Mouse (Mus musculus) kidney, postnatal 36 days (tissue): Measurements from ENCODE around the gene Madcam1.
"Not testable (repeated sequence)": the region's sequence is repeated elsewhere in the genome, so short reads cannot be mapped to it uniquely, and the experiment has no call there.

Experiments used
- DNase-seq, 2 experiments: peaks; one replicate each; pipeline ENCODE4 v3.0.0; 2021 to 2022; ENCODE audit warnings: mixed read lengths in 2 of 2

Madcam1 gene

GRCm38 (mm10) chr10:79691986-79692548 lies 27.7 kb downstream of the Madcam1 start:
- DNase-seq = no peak

DNA sequence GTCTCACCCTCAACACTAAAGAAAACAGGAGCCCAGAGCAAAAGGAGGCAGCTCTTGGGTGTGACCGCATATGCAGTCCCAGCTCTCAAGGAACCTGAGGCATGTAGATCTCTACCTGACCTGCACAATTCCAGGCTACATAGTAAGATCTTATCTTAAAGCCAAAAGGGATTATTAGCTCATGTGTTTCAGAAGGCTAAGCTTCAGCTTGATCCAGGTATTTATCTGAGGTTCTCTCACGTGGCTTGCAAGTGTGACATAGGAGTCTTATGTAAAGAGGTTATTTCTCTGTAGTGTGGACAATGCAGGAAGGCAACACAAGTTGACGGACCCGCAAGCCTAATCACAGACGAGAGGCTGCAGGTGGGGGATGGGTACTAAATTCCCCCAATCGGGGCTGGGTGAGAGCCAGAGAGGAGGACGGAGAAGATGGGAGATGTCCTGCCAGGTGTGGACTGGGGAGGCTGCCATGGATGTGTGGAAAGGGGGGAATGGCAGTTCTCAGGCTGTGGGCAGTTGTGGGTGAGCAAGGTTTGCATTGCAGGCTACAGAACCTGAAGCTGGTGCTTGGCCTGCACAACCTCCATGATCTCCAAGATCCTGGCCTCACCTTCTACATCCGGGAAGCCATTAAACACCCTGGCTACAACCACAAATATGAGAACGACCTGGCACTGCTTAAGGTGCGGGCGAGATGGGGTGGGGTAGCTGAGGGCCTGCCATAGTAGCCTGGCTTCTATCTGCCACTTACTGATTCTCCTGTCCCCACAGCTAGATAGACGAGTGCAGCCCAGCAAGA lies 29.4 kb downstream of the Madcam1 start:
- no peak for DNase-seq

DNA sequence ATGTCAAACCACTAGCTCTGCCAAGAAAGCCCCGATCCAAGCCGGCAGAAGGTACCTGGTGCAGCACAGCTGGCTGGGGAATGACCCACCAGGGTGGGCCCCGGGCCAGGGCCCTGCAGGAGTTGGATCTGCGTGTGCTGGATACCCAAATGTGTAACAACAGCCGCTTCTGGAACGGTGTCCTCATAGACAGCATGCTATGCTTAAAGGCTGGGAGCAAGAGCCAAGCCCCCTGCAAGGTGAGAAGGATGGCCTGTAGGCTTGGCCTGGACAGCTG lies 30.0 kb downstream of the Madcam1 start:
- DNase-seq = no peak

GRCm38 (mm10) chr10:79695231-79696128 lies 31.1 kb downstream of the Madcam1 start:
- peak; percentile 79 to 93 for DNase-seq

GRCm38 (mm10) chr10:79696129-79696651 lies 31.8 kb downstream of the Madcam1 start:
- peak; percentile 20 to 43 for DNase-seq

DNA sequence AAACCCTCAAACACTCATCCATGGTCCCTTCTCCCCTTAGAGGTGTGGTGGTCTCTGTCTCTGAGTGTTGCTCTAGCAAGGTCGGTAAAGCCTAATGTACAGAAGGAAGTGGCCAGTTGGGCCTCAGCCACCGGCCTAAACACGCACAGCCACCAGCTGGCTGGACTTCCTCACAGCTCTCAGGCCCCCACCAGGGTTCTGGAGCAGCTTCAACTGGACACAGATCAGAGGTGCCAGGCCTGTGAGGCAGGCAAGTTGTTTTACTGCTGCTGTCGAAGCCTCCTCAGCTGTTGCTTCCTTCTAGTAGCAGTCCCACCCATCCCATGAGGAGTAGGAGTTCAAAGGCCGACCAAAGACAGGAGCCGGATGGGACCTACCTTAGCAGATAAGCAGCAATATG lies 33.6 kb downstream of the Madcam1 start:
- DNase-seq = no peak

DNA sequence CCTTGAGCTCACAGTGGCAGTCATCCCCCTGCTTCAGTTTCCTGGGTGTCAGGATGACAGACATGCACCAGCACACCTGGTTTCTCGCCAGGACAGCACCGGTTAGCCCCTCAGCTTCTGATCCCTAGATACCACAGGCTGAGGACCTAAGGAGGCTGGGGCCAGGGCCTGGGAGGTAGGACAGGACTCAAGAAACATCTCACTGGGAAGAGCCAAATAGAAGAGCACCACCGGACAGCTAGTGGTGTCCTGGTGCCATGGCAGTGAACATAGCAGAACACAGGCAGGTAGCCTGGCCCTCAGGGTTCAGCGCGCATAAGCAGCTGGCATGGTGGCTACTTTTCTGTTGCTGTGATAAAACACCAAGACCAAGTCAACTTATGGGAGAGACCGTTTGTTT lies 34.1 kb downstream of the Madcam1 start:
- no peak for DNase-seq

DNA sequence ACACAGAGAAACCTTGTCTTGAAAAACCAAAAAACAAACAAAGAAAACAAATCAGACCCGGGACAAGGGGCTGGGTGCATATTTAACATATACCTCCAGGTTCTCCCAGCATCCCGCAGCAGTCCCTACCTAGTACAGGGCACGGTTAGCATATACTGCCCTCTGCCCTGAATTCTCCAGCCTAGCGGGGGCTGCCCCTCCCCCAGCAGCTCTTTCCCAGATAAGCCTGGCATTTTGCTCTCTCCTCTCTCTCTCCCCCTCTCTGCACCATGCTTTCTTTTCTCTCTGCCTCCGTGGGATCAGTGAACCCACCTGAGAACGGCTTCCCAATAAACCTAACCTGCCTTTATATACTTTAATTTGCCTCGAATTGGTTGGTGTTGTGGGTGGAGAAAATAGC lies 36.3 kb downstream of the Madcam1 start:
- no peak for DNase-seq

DNA sequence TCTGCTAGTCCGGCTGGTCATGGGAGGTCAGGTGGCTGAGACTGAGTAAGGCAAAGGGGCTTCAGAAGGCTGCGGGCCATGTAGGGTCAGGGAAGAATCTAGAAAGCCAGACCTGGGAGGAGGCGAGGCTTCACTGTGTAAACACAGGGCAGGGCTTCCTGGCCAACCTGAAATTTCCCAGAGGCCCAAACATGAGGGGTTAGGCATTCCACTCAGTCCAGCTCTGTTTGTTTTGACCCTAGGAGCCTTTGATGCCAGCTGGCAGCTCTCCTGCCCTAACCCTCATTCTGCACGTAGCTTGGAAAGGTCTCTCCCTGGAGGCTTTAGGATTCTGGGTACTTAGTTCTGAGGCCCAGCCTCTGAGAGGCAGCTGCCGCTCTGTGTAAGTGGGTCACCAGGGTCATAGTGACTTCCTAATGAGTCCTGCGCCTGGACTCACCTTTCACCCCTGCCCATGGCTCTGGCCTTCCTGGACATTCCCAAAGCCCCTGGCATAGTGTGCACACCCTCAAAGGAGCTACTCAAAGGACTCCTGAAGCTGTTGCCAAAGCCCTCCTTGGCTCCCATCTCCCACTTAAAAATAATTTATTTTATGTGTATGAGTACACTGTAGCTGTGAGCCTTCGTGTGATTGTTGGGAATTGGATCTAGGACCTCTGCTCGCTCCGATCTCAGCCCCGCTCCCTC lies 37.2 kb downstream of the Madcam1 start:
- DNase-seq = peak; percentile 53 to 60

DNA sequence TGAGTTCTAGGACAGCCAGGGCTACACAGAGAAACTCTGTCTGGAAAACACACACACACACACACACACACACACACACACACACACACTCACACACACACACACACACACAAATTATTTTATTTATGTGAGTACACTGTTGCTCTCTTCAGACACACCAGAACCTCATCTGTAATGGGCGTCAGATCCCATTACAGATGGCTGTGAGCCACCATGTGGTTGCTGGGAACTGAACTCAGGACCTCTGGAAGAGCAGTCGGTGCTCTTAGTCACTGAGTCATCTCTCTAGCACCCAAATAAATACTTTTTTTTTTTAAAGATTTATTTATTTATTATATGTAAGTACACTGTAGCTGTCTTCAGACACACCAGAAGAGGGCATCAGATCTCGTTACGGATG lies 38.6 kb downstream of the Madcam1 start:
- not testable (repeated sequence) for DNase-seq

DNA sequence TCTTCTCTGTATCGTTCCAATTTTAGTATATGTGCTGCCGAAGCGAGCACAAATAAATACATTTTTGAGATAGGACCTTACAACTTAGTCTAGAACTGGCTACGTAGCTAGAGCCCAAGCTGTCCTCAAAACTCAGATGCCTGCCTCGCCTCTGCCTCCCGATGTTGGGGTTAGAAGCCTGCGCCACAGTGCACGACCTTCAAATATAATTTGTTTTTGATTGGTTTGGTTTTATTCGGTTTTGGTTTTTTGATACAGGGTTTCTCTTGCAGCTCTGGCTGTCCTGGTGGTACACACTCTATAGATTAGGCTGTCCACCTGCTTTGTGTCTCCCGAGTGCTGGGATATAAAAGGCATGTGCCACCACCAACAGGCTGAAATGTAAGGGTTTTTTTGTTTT lies 39.2 kb downstream of the Madcam1 start:
- no peak for DNase-seq

DNA sequence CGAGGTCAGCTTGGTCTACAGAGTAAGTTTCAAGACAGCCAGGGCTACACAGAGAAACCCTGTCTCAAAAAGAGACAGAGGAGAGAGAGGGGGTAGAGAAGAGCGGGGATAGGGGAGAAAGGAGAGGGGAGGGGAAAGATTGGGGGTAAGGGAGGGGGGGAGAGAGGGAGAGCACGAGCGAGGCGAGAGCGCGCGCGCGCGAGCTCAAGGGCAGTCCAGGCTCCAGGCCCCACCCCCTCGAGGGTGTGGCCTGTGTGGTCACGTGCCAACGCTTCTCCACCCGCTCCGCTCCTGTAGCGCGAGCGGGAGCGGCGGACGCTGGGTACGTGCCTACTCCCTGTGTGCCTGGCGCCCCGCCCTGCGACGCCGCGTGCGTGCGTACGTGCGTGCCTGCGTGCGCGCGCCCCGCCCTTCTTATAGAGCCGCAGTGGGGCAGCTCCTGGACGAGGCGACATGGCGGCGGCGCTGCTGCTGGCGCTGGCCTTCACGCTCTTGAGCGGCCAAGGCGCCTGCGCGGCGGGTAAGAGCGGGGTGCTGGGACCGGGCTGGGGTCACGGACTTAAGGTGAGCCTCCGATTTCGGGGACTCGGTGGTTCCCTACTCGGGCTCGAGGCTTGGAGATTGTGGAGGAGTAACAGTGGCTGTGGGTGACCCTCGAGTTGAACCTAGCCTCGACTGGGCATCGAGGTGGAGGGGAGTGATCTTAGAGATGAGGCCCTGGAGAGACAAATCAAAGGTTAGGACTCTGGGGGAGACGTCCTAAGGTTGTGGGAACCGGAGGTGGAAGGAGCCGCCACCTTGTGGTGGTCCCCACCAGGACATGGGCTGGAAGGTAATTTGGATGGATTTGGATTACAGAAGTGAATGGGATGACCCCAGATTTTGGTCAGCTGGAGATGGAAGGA lies 40.0 kb downstream of the Madcam1 start, which contains the start of gene Bsg:
TSS of gene Bsg (plus strand) at position 427 of the 905 bp plus-strand sequence.
- peak; percentile 99 to 100 for DNase-seq

GRCm38 (mm10) chr10:79704970-79705360 lies 40.6 kb downstream of the Madcam1 start:
- DNase-seq = no peak

DNA sequence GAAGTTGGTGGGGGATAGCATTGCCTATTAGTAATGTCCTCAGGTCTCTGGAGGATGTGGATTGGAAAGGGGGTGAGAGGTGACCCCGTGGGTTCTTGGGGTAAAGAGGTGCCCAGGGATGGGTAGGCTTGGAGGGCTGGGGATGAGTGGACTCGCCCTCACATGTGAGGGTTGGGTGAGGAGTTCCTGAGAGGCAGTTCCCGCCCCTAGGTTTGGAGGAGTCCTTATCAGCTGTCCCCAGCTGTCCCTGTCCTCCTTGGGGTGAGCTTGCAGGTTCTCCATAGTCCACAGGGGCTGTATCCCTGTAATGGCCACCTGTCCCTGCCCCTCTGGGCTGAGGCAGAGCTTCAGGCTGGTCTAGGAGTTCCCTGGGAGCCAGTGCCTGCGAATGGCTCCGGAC lies 41.6 kb downstream of the Madcam1 start:
- no peak for DNase-seq

GRCm38 (mm10) chr10:79706406-79707094 lies 42.2 kb downstream of the Madcam1 start:
- DNase-seq = peak; percentile 32 to 40

DNA sequence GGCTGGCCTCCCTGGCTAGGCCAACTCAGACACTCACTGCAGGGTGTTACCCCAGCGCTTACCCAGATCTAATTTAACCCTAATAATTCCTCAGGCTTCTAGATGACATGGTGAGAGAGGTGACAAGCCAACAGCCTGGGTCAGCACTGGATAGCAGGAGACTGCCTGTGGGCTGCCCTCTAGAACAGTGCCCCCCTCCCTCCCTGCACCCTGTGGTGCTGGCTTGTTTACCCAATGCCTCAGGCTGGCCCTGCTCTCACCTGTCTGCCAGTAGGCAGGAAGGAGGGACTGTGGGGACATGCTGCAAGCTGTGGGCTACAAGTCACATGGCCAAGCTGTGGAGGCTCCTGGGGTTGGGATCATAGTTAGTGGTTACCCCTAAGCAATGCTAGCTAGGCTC lies 42.8 kb downstream of the Madcam1 start:
- no peak for DNase-seq

DNA sequence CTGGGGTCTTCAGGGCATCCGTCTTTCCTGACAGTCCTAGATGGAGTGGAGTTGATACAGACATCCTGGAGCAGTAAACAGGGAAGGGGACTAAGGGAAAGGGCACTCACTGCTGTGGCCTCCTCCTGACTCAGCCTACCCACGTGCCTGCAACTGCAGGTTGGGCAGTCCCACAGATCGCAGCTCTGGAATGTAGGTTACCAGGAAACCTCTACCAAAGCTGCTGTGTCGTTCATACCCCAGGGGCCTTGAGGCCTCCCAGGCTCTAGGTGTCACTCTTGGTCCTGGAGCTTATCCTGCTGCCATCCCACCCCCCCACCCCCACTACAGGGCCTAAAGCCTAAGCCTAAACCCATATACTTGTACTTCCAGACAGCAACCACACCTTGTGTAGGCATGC lies 43.4 kb downstream of the Madcam1 start:
- no peak for DNase-seq

DNA sequence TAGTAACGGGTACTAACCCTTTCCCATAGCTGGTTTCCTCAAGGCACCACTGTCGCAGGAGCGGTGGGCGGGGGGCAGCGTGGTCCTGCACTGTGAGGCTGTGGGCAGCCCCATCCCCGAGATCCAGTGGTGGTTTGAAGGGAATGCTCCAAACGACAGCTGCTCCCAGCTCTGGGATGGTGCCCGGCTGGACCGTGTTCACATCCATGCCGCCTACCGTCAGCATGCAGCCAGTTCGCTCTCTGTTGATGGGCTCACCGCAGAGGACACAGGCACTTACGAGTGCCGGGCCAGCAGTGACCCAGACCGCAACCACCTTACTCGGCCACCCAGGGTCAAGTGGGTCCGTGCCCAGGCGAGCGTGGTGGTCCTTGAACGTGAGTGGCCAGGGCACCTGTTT lies 44.3 kb downstream of the Madcam1 start:
- DNase-seq = no peak

- DNase-seq = no peak
Observed at GRCm38 (mm10) chr10:79709307-79709706, 44.9 kb downstream of the Madcam1 start.

DNA sequence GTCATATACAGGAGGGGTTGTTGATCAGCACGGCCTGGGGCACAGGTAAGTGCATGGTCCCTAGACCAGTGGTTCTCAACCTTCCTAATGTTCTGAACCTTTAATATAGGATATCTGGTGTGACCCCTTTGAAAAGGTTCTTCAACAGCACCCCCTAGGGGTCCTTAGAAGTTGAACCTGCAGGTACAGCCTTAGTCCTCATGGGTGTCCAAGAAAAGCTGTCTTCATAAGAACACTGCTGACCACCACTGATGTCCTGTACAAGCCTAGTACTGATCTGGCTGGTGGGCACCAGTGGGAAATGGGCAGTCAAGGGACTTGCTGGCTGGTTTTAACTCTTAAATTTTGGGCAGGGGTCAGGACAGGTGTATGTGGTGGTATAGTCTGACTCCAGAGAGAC lies 47.7 kb downstream of the Madcam1 start:
- DNase-seq = peak; percentile 32 to 35

GRCm38 (mm10) chr10:79712499-79713126 lies 48.3 kb downstream of the Madcam1 start:
- peak; percentile 74 to 93 for DNase-seq
